Mouse (Mus musculus) thymus, adult 2 months (tissue): ENCODE results near the gene Gstm3. TPM values are rescaled to one million over a fixed set of nuclear protein-coding genes. Genes with fewer than 3 reads are reported as not detected.

Source experiments
- DNase-seq: peaks from one replicate; pipeline ENCODE4 v3.0.0; 2021
- H3K27ac ChIP-seq: fragments of 200-500 bp; 2 replicates; pipeline ENCODE4 v1.5.1; 2012; ENCODE audit warnings: low read length, control low read depth; ENCODE audit not compliant: control insufficient read depth, insufficient read depth
- H3K27me3 ChIP-seq: fragments of 200-500 bp; 2 replicates; pipeline ENCODE4 v1.6.1; 2012; ENCODE audit warnings: mild to moderate bottlenecking, low read length, moderate library complexity, mixed read lengths; ENCODE audit not compliant: control insufficient read depth, insufficient read depth
- H3K36me3 ChIP-seq: fragments of 200-500 bp; 2 replicates; pipeline ENCODE4 v1.6.1; 2012; ENCODE audit warnings: mild to moderate bottlenecking, low read length, moderate library complexity; ENCODE audit not compliant: control insufficient read depth, insufficient read depth
- H3K4me1 ChIP-seq: fragments of 200-500 bp; replicated peaks from 2 replicates; pipeline ENCODE4 v1.6.1; 2012; ENCODE audit warnings: low read length; ENCODE audit not compliant: control insufficient read depth, insufficient read depth
- H3K4me3 ChIP-seq: fragments of 200-500 bp; 2 replicates; pipeline ENCODE4 v1.5.1; 2012; ENCODE audit warnings: mild to moderate bottlenecking, low read length, control low read depth, moderate library complexity; ENCODE audit not compliant: control insufficient read depth, insufficient read depth
- CTCF ChIP-seq: fragments of 200-500 bp; IDR thresholded peaks from 2 replicates; pipeline ENCODE4 v1.5.1; 2012; ENCODE audit warnings: mild to moderate bottlenecking, control low read depth, low read length, moderate library complexity, borderline replicate concordance; ENCODE audit not compliant: control insufficient read depth, poor library complexity, insufficient read depth; ENCODE audit errors: extremely low read depth
- POLR2A ChIP-seq: fragments of 200-500 bp; IDR thresholded peaks from 2 replicates; pipeline ENCODE4 v1.6.1; 2012; ENCODE audit warnings: mild to moderate bottlenecking, low read length, control low read depth, moderate library complexity; ENCODE audit not compliant: control insufficient read depth, poor library complexity, insufficient read depth; ENCODE audit errors: extremely low read depth
- WGBS: fragments of 180-500 bp; shearing (Covaris S2); methylation state at CpG from one replicate; pipeline ENCODE4 v1.1.7; 2018; 5-methylcytosine and 5-hydroxymethylcytosine counted together
- polyA plus RNA-seq: library from polyadenylated mRNA; depleted of rRNA; stranded (reverse); fragments of >200 nt; gene quantifications from 2 replicates; pipeline ENCODE4 v1.2.3, GENCODE M21; 2012

Gstm3 gene
- polyA plus RNA-seq, 1 experiment: 1.2 TPM

GRCm38 (mm10) chr3:107931134-107931533, 37.9 kb downstream of the Gstm3 start:
- Histone ChIP-seq H3K36me3 (no peaks in the 10 kb centered on the region), H3K27ac (no peak overlapping the region), H3K4me3 (peak overlapping the region; percentile 31), H3K27me3 (no peaks in the 10 kb centered on the region), H3K4me1 (peaks cover 5% of the 10 kb centered on the region; the same call in 1 of the 2 replicates)
- no peak for TF ChIP-seq CTCF
- TF ChIP-seq POLR2A: no peak
- WGBS: 76% methylated on average over 2 of the region's 2 CpGs
- DNase-seq: no peak

DNA sequence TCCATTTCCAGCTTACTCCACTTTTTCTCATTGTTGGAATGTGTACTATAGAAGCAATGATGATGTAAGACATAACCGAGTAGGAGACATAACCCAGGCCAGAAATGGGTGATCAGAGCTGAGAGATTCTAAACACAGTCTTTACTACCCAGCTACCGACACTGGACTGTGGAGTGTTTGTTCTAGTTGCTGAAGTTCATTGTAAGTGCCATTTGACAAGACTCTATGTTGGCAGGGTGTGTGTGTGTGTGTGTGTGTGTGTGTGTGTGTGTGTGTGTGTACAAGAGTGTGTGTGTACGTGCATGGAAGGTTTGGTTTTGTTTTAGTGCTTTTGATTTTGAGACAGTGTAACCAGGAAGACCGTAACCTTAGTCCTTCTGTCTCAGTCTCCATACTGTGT, 39.4 kb downstream of the Gstm3 start:
- H3K36me3 ChIP-seq: no peaks in the 10 kb centered on the region
- H3K27me3 ChIP-seq: no peaks in the 10 kb centered on the region
- no peak overlapping the region for H3K4me3 ChIP-seq
- TF ChIP-seq POLR2A (no peak), CTCF (no peak)
- WGBS: 96% methylated on average over 4 of the region's 4 CpGs
- peaks cover 5% of the 10 kb centered on the region; the same call in 1 of the 2 replicates for H3K4me1 ChIP-seq
- no peak for DNase-seq
- H3K27ac ChIP-seq: no peak overlapping the region

DNA sequence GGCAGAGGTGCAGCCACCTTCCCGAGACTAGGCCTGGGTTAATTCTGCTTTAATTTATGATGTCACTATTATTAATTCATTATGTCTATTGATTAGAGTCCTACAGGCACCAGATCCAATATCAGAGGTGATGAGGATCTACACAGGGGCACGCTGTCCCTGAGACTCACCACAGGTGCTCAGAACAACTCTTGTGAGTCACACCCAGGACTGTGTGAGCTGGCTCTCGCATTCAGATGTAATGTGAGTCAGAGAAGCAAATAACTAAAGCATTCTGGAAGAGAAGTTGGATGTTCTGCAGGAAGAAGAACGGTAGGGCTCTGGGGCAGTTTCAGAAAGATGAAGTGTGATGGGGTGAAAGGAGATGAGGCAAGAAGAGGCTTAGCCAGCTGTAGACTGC, 39.8 kb downstream of the Gstm3 start:
- no peak for DNase-seq
- WGBS: 87% methylated on average over 4 of the region's 4 CpGs
- H3K27ac ChIP-seq: no peak overlapping the region
- H3K36me3 ChIP-seq: no peaks in the 10 kb centered on the region
- no peak overlapping the region for H3K4me3 ChIP-seq
- H3K27me3 ChIP-seq: no peaks in the 10 kb centered on the region
- H3K4me1 ChIP-seq: peaks cover 5% of the 10 kb centered on the region; the same call in 1 of the 2 replicates
- TF ChIP-seq POLR2A: no peak
- no peak for TF ChIP-seq CTCF

- no peak overlapping the region for H3K27ac ChIP-seq
- H3K4me1 ChIP-seq: peaks cover 5% of the 10 kb centered on the region; the same call in 1 of the 2 replicates
- no peaks in the 10 kb centered on the region for H3K36me3 ChIP-seq
- H3K27me3 ChIP-seq: no peaks in the 10 kb centered on the region
- no peak overlapping the region for H3K4me3 ChIP-seq
- DNase-seq: no peak
- no peak for TF ChIP-seq POLR2A
- TF ChIP-seq CTCF: no peak
- 89% methylated on average over 11 of the region's 11 CpGs for WGBS
These were observed 40.4 kb downstream of the Gstm3 start for GRCm38 (mm10) chr3:107928691-107929090.

DNA sequence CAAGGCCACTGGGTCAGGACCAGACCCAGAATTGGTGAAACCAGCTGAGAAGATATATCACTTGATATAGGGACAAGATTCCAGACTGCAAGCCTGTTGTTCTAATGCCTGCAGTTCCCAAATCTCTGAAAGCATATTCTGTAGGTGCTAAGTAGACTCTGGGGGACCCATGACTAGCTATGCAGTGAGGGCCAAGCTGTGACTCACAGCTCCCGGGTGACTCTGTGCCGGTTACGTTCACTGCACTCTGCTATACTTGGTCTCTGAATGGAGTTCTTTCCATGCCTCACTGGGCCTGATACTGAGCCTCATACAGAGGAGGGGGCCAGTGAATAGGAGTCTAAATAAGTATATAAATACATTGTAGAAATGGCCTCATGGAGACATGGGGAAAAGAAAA, 41.2 kb downstream of the Gstm3 start:
- no peak for TF ChIP-seq CTCF
- no peak for TF ChIP-seq POLR2A
- H3K36me3 ChIP-seq: no peaks in the 10 kb centered on the region
- peaks cover 5% of the 10 kb centered on the region; the same call in 1 of the 2 replicates for H3K4me1 ChIP-seq
- no peak for DNase-seq
- H3K4me3 ChIP-seq: no peak overlapping the region
- H3K27ac ChIP-seq: no peak overlapping the region
- no peaks in the 10 kb centered on the region for H3K27me3 ChIP-seq
- WGBS: 91% methylated on average over 3 of the region's 3 CpGs

DNA sequence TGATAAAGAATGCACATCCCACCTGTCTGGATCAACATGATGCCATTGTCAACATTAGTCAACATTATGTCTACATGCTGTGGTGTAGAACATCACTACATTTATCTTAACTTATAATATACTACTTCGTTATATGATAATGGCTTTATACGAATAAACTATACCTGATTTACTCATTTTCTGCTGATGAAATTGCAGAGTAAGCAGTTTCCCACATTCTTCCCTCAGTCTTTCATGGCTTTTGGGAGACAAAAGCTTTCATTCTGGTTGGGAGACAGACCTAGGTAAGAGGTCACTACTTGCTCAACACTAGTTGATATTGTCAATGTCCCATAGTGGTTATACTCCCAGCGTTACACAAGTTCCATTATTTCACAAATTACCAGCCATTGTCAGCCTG, 43.7 kb downstream of the Gstm3 start:
- H3K36me3 ChIP-seq: no peaks in the 10 kb centered on the region
- no peaks in the 10 kb centered on the region for H3K27me3 ChIP-seq
- no peak for DNase-seq
- WGBS: 95% methylated on average over 3 of the region's 3 CpGs
- no peak for TF ChIP-seq POLR2A
- TF ChIP-seq CTCF: no peak
- no peaks in the 10 kb centered on the region for H3K4me1 ChIP-seq
- H3K27ac ChIP-seq: no peak overlapping the region
- H3K4me3 ChIP-seq: no peak overlapping the region

- Histone ChIP-seq H3K4me3 (no peak overlapping the region), H3K36me3 (no peaks in the 10 kb centered on the region), H3K4me1 (no peaks in the 10 kb centered on the region), H3K27ac (no peak overlapping the region), H3K27me3 (no peaks in the 10 kb centered on the region)
- no peak for TF ChIP-seq POLR2A
- TF ChIP-seq CTCF: no peak
- WGBS: 95% methylated on average over 5 of the region's 5 CpGs
- DNase-seq: no peak
These were observed 48.7 kb downstream of the Gstm3 start for GRCm38 (mm10) chr3:107920348-107920747.
